Mouse (Mus musculus): ENCODE data around the gene Olfr263. TPM values are rescaled to one million over a fixed set of nuclear protein-coding genes. Genes with fewer than 3 reads are reported as not detected.

The Olfr263 gene
- polyA plus RNA-seq, 1 experiment from 2014 or later, result not detected

GRCm38 (mm10) chr13:21168371-21169011 lies 39.1 kb downstream of the Olfr263 start:
- peak overlapping the region; percentile 44 for H3K4me3 ChIP-seq (replicated peaks; ENCODE audit: low read length)
- no peak overlapping the region for H3K27ac ChIP-seq
- no peaks in the 10 kb centered on the region for H3K36me3 ChIP-seq (replicated peaks; ENCODE audit: control insufficient read depth, insufficient read depth)
- no peaks in the 10 kb centered on the region for H3K9me3 ChIP-seq (ENCODE audit: control insufficient read depth, low read length)
- WGBS, result under 1% methylated on average over 16 of the region's 16 CpGs
- H3K27me3 ChIP-seq (ENCODE audit: control insufficient read depth, insufficient read depth, low read length), result peaks cover 4% of the 10 kb centered on the region; the same call in 1 of the 2 replicates
- peak overlapping the region; percentile 80 for H3K4me2 ChIP-seq (replicated peaks)
- ATAC-seq (ENCODE audit: low FRiP score), result no peak
- peaks cover 16% of the 10 kb centered on the region for H3K4me1 ChIP-seq (replicated peaks; ENCODE audit: control insufficient read depth, insufficient read depth, low read length)
- peak overlapping the region; percentile 50 for H3K9ac ChIP-seq
- DNase-seq (ENCODE audit: low spot score), result peak; percentile 35

- H3K9ac ChIP-seq, result peak overlapping the region; percentile 50
- no peak for DNase-seq (ENCODE audit: low spot score)
- H3K4me1 ChIP-seq (replicated peaks; ENCODE audit: control insufficient read depth, insufficient read depth, low read length), result peaks cover 16% of the 10 kb centered on the region
These were observed 39.8 kb downstream of the Olfr263 start for GRCm38 (mm10) chr13:21169121-21169656.

GRCm38 (mm10) chr13:21169657-21170430 lies 40.4 kb downstream of the Olfr263 start:
- 1% methylated on average over 39 of the region's 39 CpGs for WGBS
- H3K27ac ChIP-seq, result peak overlapping the region; percentile 69; the same call in 1 of the 2 replicates

More at GRCm38 (mm10) chr13:21169121-21169656, 39.8 kb downstream of the Olfr263 start:
- Histone ChIP-seq H3K36me3 (replicated peaks; ENCODE audit: control insufficient read depth, insufficient read depth) (no peaks in the 10 kb centered on the region), H3K4me2 (replicated peaks) (peak overlapping the region; percentile 80), H3K27ac (no peak overlapping the region), H3K9me3 (ENCODE audit: control insufficient read depth, low read length) (no peaks in the 10 kb centered on the region), H3K4me3 (replicated peaks; ENCODE audit: low read length) (peak overlapping the region; percentile 44), H3K27me3 (ENCODE audit: control insufficient read depth, insufficient read depth, low read length) (peaks cover 4% of the 10 kb centered on the region; the same call in 1 of the 2 replicates)
- no peak for ATAC-seq (ENCODE audit: low FRiP score)
- WGBS, result 4% methylated on average over 14 of the region's 14 CpGs

GRCm38 (mm10) chr13:21170431-21171155 lies 41.2 kb downstream of the Olfr263 start:
- DNase-seq (ENCODE audit: low spot score) (no peak), ATAC-seq (ENCODE audit: low FRiP score) (no peak)
- Histone ChIP-seq H3K4me2 (replicated peaks) (peak overlapping the region; percentile 80), H3K4me1 (replicated peaks; ENCODE audit: control insufficient read depth, insufficient read depth, low read length) (peaks cover 16% of the 10 kb centered on the region), H3K4me3 (replicated peaks; ENCODE audit: low read length) (peak overlapping the region; percentile 52), H3K27ac (no peak overlapping the region), H3K9ac (peak overlapping the region; percentile 49; the same call in 1 of the 2 replicates), H3K27me3 (ENCODE audit: control insufficient read depth, insufficient read depth, low read length) (no peaks in the 10 kb centered on the region; the same call in 1 of the 2 replicates), H3K9me3 (ENCODE audit: control insufficient read depth, low read length) (no peaks in the 10 kb centered on the region), H3K36me3 (replicated peaks; ENCODE audit: control insufficient read depth, insufficient read depth) (no peaks in the 10 kb centered on the region)
- WGBS, result 42% methylated on average over 17 of the region's 17 CpGs

More at GRCm38 (mm10) chr13:21169657-21170430, 40.4 kb downstream of the Olfr263 start:
- DNase-seq (ENCODE audit: low spot score), result peak; percentile 98
- Histone ChIP-seq H3K4me2 (replicated peaks) (peak overlapping the region; percentile 80), H3K27me3 (ENCODE audit: control insufficient read depth, insufficient read depth, low read length) (peaks cover under 1% of the 10 kb centered on the region; the same call in 1 of the 2 replicates), H3K9ac (peak overlapping the region; percentile 45; the same call in 1 of the 2 replicates), H3K4me1 (replicated peaks; ENCODE audit: control insufficient read depth, insufficient read depth, low read length) (peaks cover 16% of the 10 kb centered on the region), H3K36me3 (replicated peaks; ENCODE audit: control insufficient read depth, insufficient read depth) (no peaks in the 10 kb centered on the region), H3K9me3 (ENCODE audit: control insufficient read depth, low read length) (no peaks in the 10 kb centered on the region), H3K4me3 (replicated peaks; ENCODE audit: low read length) (peak overlapping the region; percentile 44)
- peak; percentile 85 for ATAC-seq (ENCODE audit: low FRiP score)

- Histone ChIP-seq H3K27me3 (ENCODE audit: control insufficient read depth, insufficient read depth, low read length) (no peaks in the 10 kb centered on the region; the same call in 1 of the 2 replicates), H3K36me3 (replicated peaks; ENCODE audit: control insufficient read depth, insufficient read depth) (no peaks in the 10 kb centered on the region), H3K4me2 (replicated peaks) (peak overlapping the region; percentile 80), H3K27ac (no peak overlapping the region), H3K4me3 (replicated peaks; ENCODE audit: low read length) (peak overlapping the region; percentile 52), H3K9me3 (ENCODE audit: control insufficient read depth, low read length) (no peaks in the 10 kb centered on the region), H3K9ac (peak overlapping the region; percentile 49; the same call in 1 of the 2 replicates), H3K4me1 (replicated peaks; ENCODE audit: control insufficient read depth, insufficient read depth, low read length) (peaks cover 14% of the 10 kb centered on the region)
- DNase-seq (ENCODE audit: low spot score) (peak; percentile 29), ATAC-seq (ENCODE audit: low FRiP score) (no peak)
- 12% methylated on average over 15 of the region's 15 CpGs for WGBS
These were observed 41.7 kb downstream of the Olfr263 start for GRCm38 (mm10) chr13:21171156-21171530.

- Histone ChIP-seq H3K4me2 (replicated peaks) (peak overlapping the region; percentile 80), H3K27ac (no peak overlapping the region), H3K9ac (peak overlapping the region; percentile 49), H3K36me3 (replicated peaks; ENCODE audit: control insufficient read depth, insufficient read depth) (no peaks in the 10 kb centered on the region), H3K9me3 (ENCODE audit: control insufficient read depth, low read length) (no peaks in the 10 kb centered on the region), H3K4me1 (replicated peaks; ENCODE audit: control insufficient read depth, insufficient read depth, low read length) (peaks cover 9% of the 10 kb centered on the region), H3K27me3 (ENCODE audit: control insufficient read depth, insufficient read depth, low read length) (no peaks in the 10 kb centered on the region), H3K4me3 (replicated peaks; ENCODE audit: low read length) (peak overlapping the region; percentile 52)
- WGBS, result 0% methylated on average over 12 of the region's 12 CpGs
- ATAC-seq (ENCODE audit: low FRiP score) (no peak), DNase-seq (ENCODE audit: low spot score) (peak; percentile 41)
These were observed 42.2 kb downstream of the Olfr263 start for GRCm38 (mm10) chr13:21171600-21172150.

- Histone ChIP-seq H3K36me3 (replicated peaks; ENCODE audit: control insufficient read depth, insufficient read depth) (no peaks in the 10 kb centered on the region), H3K4me3 (replicated peaks; ENCODE audit: low read length) (peak overlapping the region; percentile 52), H3K9ac (no peak overlapping the region), H3K27ac (no peak overlapping the region), H3K9me3 (ENCODE audit: control insufficient read depth, low read length) (no peaks in the 10 kb centered on the region), H3K4me1 (replicated peaks; ENCODE audit: control insufficient read depth, insufficient read depth, low read length) (peaks cover 7% of the 10 kb centered on the region; the same call in 1 of the 2 replicates), H3K27me3 (ENCODE audit: control insufficient read depth, insufficient read depth, low read length) (no peaks in the 10 kb centered on the region), H3K4me2 (replicated peaks) (peak overlapping the region; percentile 80)
- DNase-seq (ENCODE audit: low spot score) (peak; percentile 95), ATAC-seq (ENCODE audit: low FRiP score) (peak; percentile 48)
- WGBS, result 2% methylated on average over 16 of the region's 16 CpGs
These were observed 43.0 kb downstream of the Olfr263 start for GRCm38 (mm10) chr13:21172241-21173027.

- 1% methylated on average over 11 of the region's 11 CpGs for WGBS
- Histone ChIP-seq H3K4me1 (replicated peaks; ENCODE audit: control insufficient read depth, insufficient read depth, low read length) (peaks cover 7% of the 10 kb centered on the region; the same call in 1 of the 2 replicates), H3K4me2 (replicated peaks) (peak overlapping the region; percentile 80), H3K9ac (peak overlapping the region; percentile 16; the same call in 1 of the 2 replicates), H3K4me3 (replicated peaks; ENCODE audit: low read length) (peak overlapping the region; percentile 52), H3K36me3 (replicated peaks; ENCODE audit: control insufficient read depth, insufficient read depth) (no peaks in the 10 kb centered on the region), H3K27me3 (ENCODE audit: control insufficient read depth, insufficient read depth, low read length) (no peaks in the 10 kb centered on the region), H3K27ac (peak overlapping the region; percentile 47; the same call in 1 of the 2 replicates), H3K9me3 (ENCODE audit: control insufficient read depth, low read length) (no peaks in the 10 kb centered on the region)
- DNase-seq (ENCODE audit: low spot score) (peak; percentile 75), ATAC-seq (ENCODE audit: low FRiP score) (0 out of 2 replicates have a peak, but pooled peaks have one; percentile 3)
These were observed 43.6 kb downstream of the Olfr263 start for GRCm38 (mm10) chr13:21173072-21173471.

All from hindbrain, embryonic 14.5 days (tissue).